Mouse (Mus musculus) forebrain, embryonic 11.5 days (tissue): ENCODE results near the gene Tenm4. TPM values are rescaled to one million over a fixed set of nuclear protein-coding genes. Genes with fewer than 3 reads are reported as not detected.
A peak's percentile ranks its signal among the peaks of the same experiment; 100 is the strongest.

Source experiments
- ATAC-seq: fragments of 200-750 bp; cut with Nextera tagmentation; replicated peaks from 2 replicates; pipeline ENCODE4 v1.8.0; 2017; ENCODE audit warnings: moderate TSS enrichment; ENCODE audit not compliant: low FRiP score
- DNase-seq: peaks from one replicate; pipeline ENCODE4 v3.0.0-alpha.2; 2017; ENCODE audit warnings: low spot score
- H3K27ac ChIP-seq: fragments of 300-500 bp; sonication (generic); 2 replicates; pipeline ENCODE4 v1.5.1; 2014; ENCODE audit warnings: low read depth, low read length
- H3K27me3 ChIP-seq: fragments of 300-500 bp; sonication (generic); 2 replicates; pipeline ENCODE4 v1.6.1; 2014; ENCODE audit warnings: mild to moderate bottlenecking, low read length, mixed read lengths; ENCODE audit not compliant: control insufficient read depth, insufficient read depth
- H3K36me3 ChIP-seq: fragments of 300-500 bp; sonication (generic); 2 replicates; pipeline ENCODE4 v1.6.1; 2014; ENCODE audit warnings: mild to moderate bottlenecking, low read length, moderate library complexity, mixed read lengths; ENCODE audit not compliant: control insufficient read depth, insufficient read depth
- H3K4me1 ChIP-seq: fragments of 300-500 bp; sonication (generic); replicated peaks from 2 replicates; pipeline ENCODE4 v1.6.1; 2014; ENCODE audit warnings: low read length, mixed read lengths; ENCODE audit not compliant: control insufficient read depth, insufficient read depth
- H3K4me2 ChIP-seq: fragments of 300-500 bp; sonication (generic); 2 replicates; pipeline ENCODE4 v1.6.1; 2014; ENCODE audit warnings: low read depth, mild to moderate bottlenecking, low read length, moderate library complexity, mixed read lengths; ENCODE audit not compliant: severe bottlenecking
- H3K4me3 ChIP-seq: fragments of 300-500 bp; sonication (generic); 2 replicates; pipeline ENCODE4 v1.5.1; 2014; ENCODE audit warnings: low read depth, low read length
- H3K9ac ChIP-seq: fragments of 300-500 bp; sonication (generic); 2 replicates; pipeline ENCODE4 v1.6.1; 2014; ENCODE audit warnings: low read length
- H3K9me3 ChIP-seq: fragments of 300-500 bp; sonication (generic); 2 replicates; pipeline ENCODE4 v1.6.1; 2016; ENCODE audit warnings: low read length, mixed read lengths; ENCODE audit not compliant: control insufficient read depth
- WGBS: fragments of 180-500 bp; shearing (Covaris S2); extraction: QIAGEN DNeasy Blood & Tissue Kit; methylation state at CpG from one replicate; pipeline ENCODE4 v1.1.7; 2014; 5-methylcytosine and 5-hydroxymethylcytosine counted together
- polyA plus RNA-seq: library from polyadenylated mRNA; unstranded; fragments of >200 nt; fragmentation: Nextera tagmentation; extraction: Ambion mirVana; gene quantifications from 2 replicates; pipeline ENCODE4 v1.2.1, GENCODE M21; 2014

Gene Tenm4
- polyA plus RNA-seq, 1 experiment from 2014 or later = 47.9 TPM

DNA sequence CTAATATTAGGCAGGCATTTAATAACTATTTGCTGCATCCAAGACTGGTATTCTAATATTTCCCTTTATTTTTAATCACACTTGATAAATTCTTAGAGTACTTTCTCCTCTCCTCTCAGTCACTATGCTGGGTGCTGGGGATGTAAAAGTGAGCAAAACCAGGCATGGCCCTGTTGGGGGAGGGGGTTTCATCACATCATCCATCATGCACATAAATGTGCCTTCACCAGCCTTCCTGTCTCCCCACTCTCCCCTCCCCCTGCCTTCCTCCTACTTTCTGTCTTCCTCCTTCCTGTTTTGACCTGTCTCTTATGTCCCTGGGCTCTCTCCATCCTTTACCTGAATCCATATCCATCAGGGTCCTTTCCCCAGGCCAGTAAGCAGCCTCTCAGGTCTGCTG, 416.4 kb downstream of the Tenm4 start:
- no peak overlapping the region for H3K4me2 ChIP-seq
- H3K4me1 ChIP-seq = no peaks in the 10 kb centered on the region
- no peak overlapping the region for H3K27ac ChIP-seq
- no peak overlapping the region for H3K4me3 ChIP-seq
- DNase-seq (no peak), ATAC-seq (no peak)
- H3K9ac ChIP-seq = no peak overlapping the region
- no peaks in the 10 kb centered on the region for H3K9me3 ChIP-seq
- H3K27me3 ChIP-seq = no peaks in the 10 kb centered on the region
- no peaks in the 10 kb centered on the region for H3K36me3 ChIP-seq

GRCm38 (mm10) chr7:96588567-96588966, 417.5 kb downstream of the Tenm4 start:
- Histone ChIP-seq H3K36me3 (no peaks in the 10 kb centered on the region), H3K27ac (no peak overlapping the region), H3K9ac (no peak overlapping the region), H3K4me3 (no peak overlapping the region), H3K9me3 (no peaks in the 10 kb centered on the region), H3K4me2 (no peak overlapping the region), H3K27me3 (no peaks in the 10 kb centered on the region), H3K4me1 (no peaks in the 10 kb centered on the region)
- no peak for DNase-seq
- no peak for ATAC-seq
- 92% methylated on average over 6 of the region's 6 CpGs for WGBS

DNA sequence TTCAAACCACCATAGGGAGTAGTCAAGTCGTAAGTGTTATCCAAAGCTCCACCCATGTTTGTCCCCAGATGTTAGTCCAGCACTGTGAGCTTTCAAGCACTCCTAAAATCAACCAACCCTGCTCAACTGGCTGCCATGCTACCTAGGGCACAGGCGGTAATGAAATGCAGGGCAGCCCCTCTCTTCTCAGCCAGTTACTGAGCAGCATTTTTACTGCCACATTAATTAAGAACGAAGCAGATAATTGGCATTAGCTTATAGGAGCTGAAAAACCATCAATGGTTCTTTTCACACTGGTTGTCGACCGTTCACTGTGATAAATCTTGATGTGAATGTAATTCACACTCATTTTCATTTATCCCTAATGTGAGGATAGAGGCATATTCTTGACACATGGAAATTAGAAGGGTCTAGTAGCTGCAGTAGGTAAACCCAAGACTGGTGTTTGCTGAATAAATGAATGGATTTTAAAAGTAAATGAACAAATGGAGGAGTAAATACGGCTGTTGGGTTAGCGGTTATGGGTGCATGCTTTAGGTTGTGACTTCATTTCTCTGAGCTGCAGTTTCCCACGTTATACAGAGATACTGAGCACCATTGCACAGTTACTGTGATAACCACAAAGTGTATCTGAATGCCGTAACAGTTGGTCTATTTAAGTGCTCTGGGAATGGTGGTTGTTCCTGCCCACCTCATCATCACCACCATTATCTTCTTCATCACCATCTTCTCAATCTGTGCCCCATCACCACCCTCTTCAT, 424.7 kb downstream of the Tenm4 start:
- DNase-seq = no peak
- H3K4me2 ChIP-seq = no peak overlapping the region

DNA sequence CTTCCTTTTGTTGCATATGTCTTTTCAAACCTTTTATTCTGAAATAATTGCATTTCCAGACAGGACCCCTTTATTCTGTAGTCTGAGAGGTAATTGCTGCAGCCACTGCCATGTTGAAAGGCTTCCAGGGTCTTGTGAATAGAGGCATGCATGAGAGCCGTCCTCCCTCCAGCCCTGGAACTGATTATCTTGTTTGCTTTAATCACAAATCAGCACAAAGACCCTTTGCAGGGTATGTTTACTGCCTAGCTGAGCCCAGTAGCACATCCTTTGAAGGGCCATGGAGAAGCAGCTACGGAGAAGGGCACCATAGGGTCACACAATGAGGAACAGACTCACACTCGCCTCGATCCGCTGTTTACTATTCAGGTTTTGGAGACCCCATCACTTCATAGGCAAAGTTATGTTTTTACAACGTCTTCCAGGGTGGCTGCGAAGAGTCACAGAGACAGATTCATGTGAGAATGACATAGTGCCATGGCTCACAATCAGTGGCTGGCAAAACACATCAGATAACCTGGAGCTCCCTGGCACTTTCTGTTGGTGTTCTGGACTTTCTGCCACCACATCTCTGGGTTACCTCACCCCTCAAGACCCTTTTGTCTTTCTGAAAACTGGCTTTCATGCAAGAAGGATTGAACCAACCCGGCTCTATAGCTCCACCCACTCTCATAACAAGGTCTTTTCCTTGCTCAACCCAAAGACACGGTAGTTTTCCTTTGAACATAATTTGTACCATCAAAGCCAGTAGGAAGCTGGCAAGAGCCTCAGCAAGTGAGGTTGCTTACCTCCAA, 425.6 kb downstream of the Tenm4 start:
- ATAC-seq (peak; percentile 80), DNase-seq (peak; percentile 70)
- H3K4me1 ChIP-seq = peaks cover 6% of the 10 kb centered on the region; the same call in 1 of the 2 replicates
- WGBS = 28% methylated on average over 9 of the region's 9 CpGs
- no peak overlapping the region for H3K4me2 ChIP-seq
- H3K36me3 ChIP-seq = no peaks in the 10 kb centered on the region
- no peaks in the 10 kb centered on the region for H3K27me3 ChIP-seq
- H3K9me3 ChIP-seq = no peaks in the 10 kb centered on the region
- no peak overlapping the region for H3K9ac ChIP-seq
- no peak overlapping the region for H3K4me3 ChIP-seq
- peak overlapping the region; percentile 78 for H3K27ac ChIP-seq

More for the DNA sequence above, 424.7 kb downstream of the Tenm4 start:
- peak; percentile 69 for ATAC-seq
- no peak overlapping the region for H3K4me3 ChIP-seq
- H3K36me3 ChIP-seq = no peaks in the 10 kb centered on the region
- no peak overlapping the region for H3K9ac ChIP-seq
- peaks cover 6% of the 10 kb centered on the region; the same call in 1 of the 2 replicates for H3K4me1 ChIP-seq
- WGBS = 51% methylated on average over 9 of the region's 9 CpGs
- no peaks in the 10 kb centered on the region for H3K27me3 ChIP-seq
- H3K9me3 ChIP-seq = no peaks in the 10 kb centered on the region
- H3K27ac ChIP-seq = peak overlapping the region; percentile 47; the same call in 1 of the 2 replicates

DNA sequence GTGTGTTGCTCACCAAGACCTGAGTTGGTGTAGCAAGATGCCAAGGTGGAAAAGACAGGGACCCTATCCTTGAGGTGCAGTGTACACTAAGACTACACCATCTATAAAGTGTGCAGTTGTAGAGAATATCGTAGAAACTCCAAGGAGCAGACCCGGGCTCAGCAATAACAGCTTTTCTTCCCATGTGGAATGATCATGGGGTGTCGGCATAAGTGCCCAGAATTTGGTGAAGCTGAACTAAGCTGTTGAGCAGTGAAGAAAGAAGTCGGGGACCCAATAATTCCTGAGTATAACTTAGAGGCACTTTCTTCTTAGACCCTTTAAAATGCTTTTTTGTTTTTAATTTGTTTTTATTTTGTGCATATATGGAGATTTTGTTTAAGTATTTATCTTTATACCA, 426.8 kb downstream of the Tenm4 start:
- H3K36me3 ChIP-seq = no peaks in the 10 kb centered on the region
- no peak overlapping the region for H3K9ac ChIP-seq
- no peak overlapping the region for H3K27ac ChIP-seq
- DNase-seq = no peak
- no peaks in the 10 kb centered on the region for H3K27me3 ChIP-seq
- peaks cover 6% of the 10 kb centered on the region; the same call in 1 of the 2 replicates for H3K4me1 ChIP-seq
- H3K4me2 ChIP-seq = no peak overlapping the region
- no peak overlapping the region for H3K4me3 ChIP-seq
- ATAC-seq = no peak
- 93% methylated on average over 4 of the region's 4 CpGs for WGBS
- no peaks in the 10 kb centered on the region for H3K9me3 ChIP-seq

DNA sequence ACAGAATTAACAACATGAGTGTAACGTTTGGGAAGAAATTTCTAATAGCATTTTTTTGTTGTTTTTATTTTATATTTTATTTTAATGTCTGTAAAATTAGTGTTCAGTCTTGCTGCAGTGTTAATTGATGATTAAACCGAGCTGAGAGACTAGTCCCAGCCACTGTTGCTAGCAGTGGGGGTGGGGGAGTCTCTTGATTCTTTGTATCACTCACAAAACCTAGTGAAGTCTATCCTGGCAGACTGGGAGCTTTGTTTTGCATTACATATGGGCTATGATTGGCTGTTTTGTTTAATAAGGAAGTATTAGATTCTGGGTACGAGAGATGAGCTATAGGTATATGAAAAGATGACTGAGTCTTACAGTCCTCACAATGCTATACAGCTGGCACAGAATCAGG, 428.0 kb downstream of the Tenm4 start:
- H3K27ac ChIP-seq = no peak overlapping the region
- H3K4me2 ChIP-seq = no peak overlapping the region
- no peaks in the 10 kb centered on the region for H3K9me3 ChIP-seq
- H3K27me3 ChIP-seq = no peaks in the 10 kb centered on the region
- WGBS = 67% methylated on average over 3 of the region's 3 CpGs
- no peaks in the 10 kb centered on the region for H3K36me3 ChIP-seq
- ATAC-seq = no peak
- peaks cover 6% of the 10 kb centered on the region; the same call in 1 of the 2 replicates for H3K4me1 ChIP-seq
- H3K4me3 ChIP-seq = no peak overlapping the region
- H3K9ac ChIP-seq = no peak overlapping the region
- no peak for DNase-seq

DNA sequence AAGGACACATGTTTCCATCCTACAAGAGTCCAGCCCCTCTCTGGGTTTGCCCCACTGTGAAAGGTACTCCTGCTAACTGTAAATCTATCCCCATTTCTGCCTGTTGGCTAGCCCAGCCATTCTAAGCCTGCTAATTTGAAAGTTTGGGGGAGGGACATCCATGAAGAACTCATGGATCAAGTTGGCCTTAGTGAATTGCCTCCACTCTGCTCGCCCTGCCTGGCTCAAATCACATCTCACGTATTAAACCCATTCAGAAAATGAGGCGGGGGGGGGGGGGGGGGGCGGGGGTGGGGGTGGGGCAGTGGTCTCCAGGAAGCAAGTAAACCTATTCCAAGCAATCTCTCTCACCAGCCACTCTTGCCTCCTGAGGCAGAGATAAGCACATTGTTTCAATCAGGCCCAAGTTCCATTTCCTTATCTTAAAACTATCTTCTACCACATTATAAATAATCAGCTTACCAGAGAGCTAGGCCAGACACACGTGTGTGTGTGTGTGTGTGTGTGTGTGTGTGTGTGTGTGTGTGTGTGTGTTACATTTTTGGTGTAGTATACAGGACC, 429.4 kb downstream of the Tenm4 start:
- H3K27ac ChIP-seq = no peak overlapping the region
- DNase-seq = no peak

DNA sequence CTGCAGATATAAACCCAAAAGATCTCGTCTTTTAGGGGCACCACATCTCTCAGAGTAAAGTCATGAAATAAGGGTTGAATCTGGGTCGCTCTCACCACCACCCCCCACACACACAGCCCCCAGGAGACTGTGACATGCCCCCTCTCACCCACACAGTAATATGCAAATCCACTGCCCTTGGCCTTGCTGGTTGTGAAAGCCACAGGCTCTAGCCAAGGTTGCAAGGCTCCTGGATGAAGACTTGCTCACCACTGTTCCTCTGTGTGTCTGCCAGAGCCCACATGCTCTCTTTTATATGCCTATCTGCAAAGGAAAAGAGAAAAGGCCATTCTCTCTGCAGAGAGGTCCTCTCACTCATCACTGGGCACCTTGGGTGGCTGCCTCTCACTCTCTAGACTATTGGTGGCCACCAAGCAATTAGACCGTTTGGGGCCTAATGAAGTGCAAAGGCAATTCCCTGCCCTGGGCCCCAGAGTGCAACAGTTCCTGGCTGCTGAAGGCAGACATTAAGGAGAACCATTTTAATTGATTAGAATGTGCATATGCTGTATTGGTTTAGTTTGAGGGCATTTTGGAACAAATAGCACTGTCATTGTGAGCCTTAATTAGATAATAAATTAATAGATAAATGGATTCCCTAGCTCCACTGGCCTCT, 433.2 kb downstream of the Tenm4 start:
- Histone ChIP-seq H3K4me1 (peaks cover 4% of the 10 kb centered on the region), H3K27me3 (no peaks in the 10 kb centered on the region), H3K27ac (no peak overlapping the region), H3K4me3 (no peak overlapping the region), H3K36me3 (no peaks in the 10 kb centered on the region), H3K9me3 (no peaks in the 10 kb centered on the region), H3K9ac (no peak overlapping the region), H3K4me2 (no peak overlapping the region)
- WGBS = 62% methylated on average over 3 of the region's 3 CpGs
- DNase-seq (no peak), ATAC-seq (peak; percentile 65; the same call in 1 of the 2 replicates)

More for the DNA sequence above, 429.4 kb downstream of the Tenm4 start:
- H3K9ac ChIP-seq = no peak overlapping the region
- H3K4me3 ChIP-seq = no peak overlapping the region
- ATAC-seq = no peak
- H3K27me3 ChIP-seq = no peaks in the 10 kb centered on the region
- no peaks in the 10 kb centered on the region for H3K9me3 ChIP-seq
- H3K4me2 ChIP-seq = no peak overlapping the region
- H3K4me1 ChIP-seq = peaks cover 11% of the 10 kb centered on the region
- H3K36me3 ChIP-seq = no peaks in the 10 kb centered on the region
- WGBS = 55% methylated on average over 5 of the region's 5 CpGs
